Mouse (Mus musculus) frontal cortex, postnatal 14 days (tissue): ENCODE data around the gene Slc39a11.
"Not testable (repeated sequence)": the region's sequence is repeated elsewhere in the genome, so short reads cannot be mapped to it uniquely, and the experiment has no call there.

ENCODE experiments used
- DNase-seq, 2 experiments: peaks; one replicate each; pipeline ENCODE4 v3.0.0; 2022; ENCODE audit warnings: low spot score in 2 of 2

Slc39a11 gene

GRCm38 (mm10) chr11:113600526-113601245 is 49.2 kb downstream of the Slc39a11 start:
- DNase-seq = no peak

GRCm38 (mm10) chr11:113597632-113598031 is 52.2 kb downstream of the Slc39a11 start:
- DNase-seq = no peak

- DNase-seq = no peak
Measured at GRCm38 (mm10) chr11:113595144-113595543, 54.7 kb downstream of the Slc39a11 start.

- DNase-seq = no peak
Measured at GRCm38 (mm10) chr11:113588936-113589335, 60.9 kb downstream of the Slc39a11 start.

GRCm38 (mm10) chr11:113586423-113586822 is 63.5 kb downstream of the Slc39a11 start:
- DNase-seq = no peak

- DNase-seq = no peak
Measured at GRCm38 (mm10) chr11:113583879-113584661, 65.8 kb downstream of the Slc39a11 start.

- no peak for DNase-seq
Measured at GRCm38 (mm10) chr11:113577221-113577620, 72.7 kb downstream of the Slc39a11 start.

- DNase-seq = no peak
Measured at GRCm38 (mm10) chr11:113572641-113573040, 77.2 kb downstream of the Slc39a11 start.

- DNase-seq = no peak
Measured at GRCm38 (mm10) chr11:113571616-113572015, 78.3 kb downstream of the Slc39a11 start.

- no peak for DNase-seq
Measured at GRCm38 (mm10) chr11:113568999-113569398, 80.9 kb downstream of the Slc39a11 start.

GRCm38 (mm10) chr11:113567926-113568325 is 82.0 kb downstream of the Slc39a11 start:
- not testable (repeated sequence) for DNase-seq

- peak; percentile 52 to 60 for DNase-seq
Measured at GRCm38 (mm10) chr11:113565006-113565995, 84.6 kb downstream of the Slc39a11 start.

- no peak for DNase-seq
Measured at GRCm38 (mm10) chr11:113562326-113562725, 87.6 kb downstream of the Slc39a11 start.

GRCm38 (mm10) chr11:113560150-113560549 is 89.7 kb downstream of the Slc39a11 start:
- DNase-seq = no peak

GRCm38 (mm10) chr11:113558505-113558904 is 91.4 kb downstream of the Slc39a11 start:
- DNase-seq = no peak

- DNase-seq = no peak
Measured at GRCm38 (mm10) chr11:113556142-113556541, 93.7 kb downstream of the Slc39a11 start.

- DNase-seq = no peak
Measured at GRCm38 (mm10) chr11:113554701-113555360, 95.0 kb downstream of the Slc39a11 start.

- no peak for DNase-seq
Measured at GRCm38 (mm10) chr11:113554194-113554593, 95.7 kb downstream of the Slc39a11 start.

GRCm38 (mm10) chr11:113553605-113554004 is 96.3 kb downstream of the Slc39a11 start:
- no peak for DNase-seq

- DNase-seq = no peak
Measured at GRCm38 (mm10) chr11:113552539-113552938, 97.3 kb downstream of the Slc39a11 start.

- no peak for DNase-seq
Measured at GRCm38 (mm10) chr11:113546217-113546877, 103.5 kb downstream of the Slc39a11 start.
